Mouse (Mus musculus): ENCODE data around the gene Anp32e. TPM values are rescaled to one million over a fixed set of nuclear protein-coding genes. Genes with fewer than 3 reads are reported as not detected.
"Not testable (repeated sequence)": the region's sequence is repeated elsewhere in the genome, so short reads cannot be mapped to it uniquely, and the experiment has no call there.

Anp32e gene
- polyA plus RNA-seq, 1 experiment from 2014 or later: 328 TPM

DNA sequence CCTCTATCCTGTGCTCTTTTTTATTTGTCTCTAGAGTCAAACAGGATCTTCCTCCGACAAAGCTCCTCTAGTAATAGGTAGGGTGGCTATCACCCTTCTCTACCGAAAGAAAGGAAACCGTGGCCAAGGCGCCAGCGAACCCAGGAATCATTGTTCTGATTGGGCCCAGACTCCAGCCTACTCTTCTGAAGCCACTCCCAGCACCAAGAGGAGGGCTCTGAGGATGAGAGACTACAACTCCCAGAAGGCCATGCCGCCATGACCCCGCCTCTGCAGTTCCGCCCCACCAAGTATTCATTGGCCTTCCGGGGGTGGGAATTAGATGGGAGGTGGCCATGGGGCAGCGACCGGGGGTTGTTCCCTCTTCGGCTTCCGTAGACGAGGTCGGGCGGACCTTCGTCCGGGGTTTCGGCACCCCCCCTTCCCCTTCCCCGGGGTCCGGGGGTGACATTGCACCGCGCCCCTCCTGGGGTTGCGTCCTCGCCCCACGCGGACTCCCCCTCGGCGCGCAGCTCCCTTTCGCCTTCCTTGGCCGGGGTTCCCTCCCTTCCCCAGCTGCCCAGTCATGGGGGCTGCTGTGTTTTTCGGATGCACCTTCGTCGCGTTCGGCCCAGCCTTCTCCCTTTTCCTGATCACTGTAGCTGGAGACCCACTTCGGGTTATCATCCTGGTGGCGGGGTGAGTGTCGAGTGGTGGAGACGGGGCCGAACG, 35.3 kb upstream of the Anp32e start, which contains the start of gene Aph1a:
TSS of gene Aph1a (plus strand) at position 364 of the 711 bp plus-strand sequence.
- peaks cover 18% of the 10 kb centered on the region for H3K4me1 ChIP-seq
- WGBS: under 1% methylated on average over 29 of the region's 43 CpGs
- peak within 1 kb of the TSS; percentile 71 for H3K4me3 ChIP-seq
- H3K9me3 ChIP-seq, H3K36me3 ChIP-seq: not testable (repeated sequence)
- H3K9ac ChIP-seq (replicated peaks): peak within 1 kb of the TSS; percentile 72
- ATAC-seq (ENCODE audit: low FRiP score, low read depth): peak; percentile 98
- peaks cover 18% of the 10 kb centered on the region for H3K27me3 ChIP-seq
- peak within 1 kb of the TSS; percentile 87 for H3K4me2 ChIP-seq (replicated peaks)
- peak within 1 kb of the TSS; percentile 42 for H3K27ac ChIP-seq (replicated peaks)

GRCm38 (mm10) chr3:95894317-95895160, 34.5 kb upstream of the Anp32e start:
- peaks cover 3% of the 10 kb centered on the region; the same call in 1 of the 2 replicates for H3K36me3 ChIP-seq
- no peak; the same call in 1 of the 2 replicates for ATAC-seq (ENCODE audit: low FRiP score, low read depth)

GRCm38 (mm10) chr3:95895501-95895900, 33.5 kb upstream of the Anp32e start:
- not testable (repeated sequence) for H3K4me3 ChIP-seq; H3K9ac ChIP-seq (replicated peaks)

More at GRCm38 (mm10) chr3:95894317-95895160, 34.5 kb upstream of the Anp32e start:
- peak overlapping the region; percentile 87 for H3K4me2 ChIP-seq (replicated peaks)
- no peaks in the 10 kb centered on the region for H3K9me3 ChIP-seq
- peak overlapping the region; percentile 71 for H3K4me3 ChIP-seq
- H3K27me3 ChIP-seq: peaks cover 18% of the 10 kb centered on the region
- H3K9ac ChIP-seq (replicated peaks): peak overlapping the region; percentile 72
- H3K27ac ChIP-seq (replicated peaks): peak overlapping the region; percentile 42
- H3K4me1 ChIP-seq: peaks cover 18% of the 10 kb centered on the region
- WGBS: 22% methylated on average over 16 of the region's 16 CpGs

DNA sequence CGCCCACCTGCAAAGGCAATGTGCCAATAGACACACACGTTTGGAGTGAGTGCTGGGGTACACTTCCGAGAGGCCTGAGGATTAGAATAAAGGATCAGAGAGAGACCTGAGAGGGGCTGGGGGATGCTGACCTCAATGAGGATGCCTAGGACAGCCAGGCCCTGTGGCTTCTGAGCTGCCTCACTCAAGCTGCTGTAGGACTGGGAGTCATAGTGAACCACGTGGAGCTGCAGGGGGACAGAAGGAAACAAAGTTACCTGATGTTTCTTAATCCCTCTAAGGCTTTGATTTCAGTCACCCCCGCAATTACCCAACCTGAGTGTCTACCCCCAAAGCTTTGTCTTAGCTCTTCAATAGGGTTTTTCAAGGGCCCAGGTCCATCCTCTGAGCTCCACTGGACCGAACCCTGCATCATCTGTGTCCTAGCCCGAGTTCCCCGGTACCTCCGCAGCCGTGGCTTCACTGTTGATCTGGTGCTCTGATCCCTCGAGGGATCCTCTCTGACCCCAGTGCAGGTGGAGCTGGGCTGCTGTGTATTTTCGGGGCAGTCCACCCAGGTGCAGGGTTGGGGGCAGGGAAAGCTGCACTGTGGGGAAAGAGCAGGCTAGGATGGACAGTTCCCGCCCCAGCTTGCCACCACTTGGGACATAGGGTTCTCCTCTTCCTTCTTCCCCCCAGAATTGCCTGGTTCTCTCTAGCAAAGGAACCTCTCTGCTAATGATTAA, 29.1 kb upstream of the Anp32e start:
- Histone ChIP-seq H3K4me3 (no peak overlapping the region), H3K4me1 (peaks cover 30% of the 10 kb centered on the region), H3K36me3 (peaks cover 3% of the 10 kb centered on the region; the same call in 1 of the 2 replicates), H3K9me3 (no peaks in the 10 kb centered on the region), H3K4me2 (replicated peaks) (no peak overlapping the region), H3K27ac (replicated peaks) (no peak overlapping the region), H3K9ac (replicated peaks) (no peak overlapping the region), H3K27me3 (peaks cover 15% of the 10 kb centered on the region)
- ATAC-seq (ENCODE audit: low FRiP score, low read depth): no peak
- WGBS: 81% methylated on average over 13 of the region's 13 CpGs

More at GRCm38 (mm10) chr3:95895501-95895900, 33.5 kb upstream of the Anp32e start:
- Histone ChIP-seq H3K4me2 (replicated peaks) (0 out of 2 replicates have a peak overlapping the region, but pooled peaks have one; percentile 87), H3K4me1 (peaks cover 18% of the 10 kb centered on the region), H3K27me3 (peaks cover 18% of the 10 kb centered on the region)
- H3K36me3 ChIP-seq; H3K27ac ChIP-seq (replicated peaks); ATAC-seq (ENCODE audit: low FRiP score, low read depth); H3K9me3 ChIP-seq: not testable (repeated sequence)
- 90% methylated on average over 7 of the region's 7 CpGs for WGBS

GRCm38 (mm10) chr3:95901616-95902372, 27.3 kb upstream of the Anp32e start:
- Histone ChIP-seq H3K27ac (replicated peaks) (no peak overlapping the region), H3K4me1 (peaks cover 45% of the 10 kb centered on the region), H3K27me3 (peaks cover 15% of the 10 kb centered on the region), H3K9me3 (no peaks in the 10 kb centered on the region), H3K4me2 (replicated peaks) (no peak overlapping the region), H3K9ac (replicated peaks) (peak overlapping the region; percentile 20; the same call in 1 of the 2 replicates), H3K4me3 (no peak overlapping the region), H3K36me3 (peaks cover 3% of the 10 kb centered on the region; the same call in 1 of the 2 replicates)
- WGBS: 68% methylated on average over 9 of the region's 9 CpGs
- no peak for ATAC-seq (ENCODE audit: low FRiP score, low read depth)

GRCm38 (mm10) chr3:95902373-95902625, 26.7 kb upstream of the Anp32e start:
- H3K9me3 ChIP-seq: no peaks in the 10 kb centered on the region
- H3K9ac ChIP-seq (replicated peaks): no peak overlapping the region; the same call in 1 of the 2 replicates
- H3K27me3 ChIP-seq: peaks cover 18% of the 10 kb centered on the region
- H3K4me2 ChIP-seq (replicated peaks): peak overlapping the region; percentile 70
- no peak overlapping the region for H3K4me3 ChIP-seq
- H3K4me1 ChIP-seq: peaks cover 45% of the 10 kb centered on the region
- peaks cover 3% of the 10 kb centered on the region; the same call in 1 of the 2 replicates for H3K36me3 ChIP-seq
- no peak overlapping the region for H3K27ac ChIP-seq (replicated peaks)
- ATAC-seq (ENCODE audit: low FRiP score, low read depth): no peak

DNA sequence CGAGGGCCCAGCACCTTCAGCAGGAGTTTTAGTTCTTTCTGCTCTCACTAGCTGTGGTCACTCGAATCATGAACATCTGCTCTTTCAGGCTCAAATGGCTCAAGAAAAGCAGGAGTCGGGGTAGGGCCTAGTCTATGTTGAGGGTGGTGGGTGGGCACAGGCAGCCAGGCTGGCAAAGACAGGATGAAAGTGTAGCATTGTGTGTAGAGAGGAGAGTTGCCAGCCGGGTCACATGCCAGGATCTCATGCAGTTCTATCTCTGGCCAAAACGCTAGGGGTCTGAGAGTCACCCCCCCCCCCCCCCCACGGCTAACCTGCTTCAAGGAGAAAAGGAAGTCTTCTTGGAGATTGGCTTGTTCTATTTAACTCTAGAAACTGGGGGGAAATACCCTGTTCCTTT, 26.4 kb upstream of the Anp32e start:
- peaks cover 45% of the 10 kb centered on the region for H3K4me1 ChIP-seq
- peak overlapping the region; percentile 70 for H3K4me2 ChIP-seq (replicated peaks)
- no peaks in the 10 kb centered on the region for H3K9me3 ChIP-seq
- peaks cover 3% of the 10 kb centered on the region; the same call in 1 of the 2 replicates for H3K36me3 ChIP-seq
- no peak for ATAC-seq (ENCODE audit: low FRiP score, low read depth)
- no peak overlapping the region for H3K4me3 ChIP-seq
- H3K27ac ChIP-seq (replicated peaks): no peak overlapping the region
- H3K27me3 ChIP-seq: peaks cover 22% of the 10 kb centered on the region
- WGBS: 36% methylated on average over 6 of the region's 6 CpGs
- no peak overlapping the region for H3K9ac ChIP-seq (replicated peaks)

- peak overlapping the region; percentile 30; the same call in 1 of the 2 replicates for H3K27ac ChIP-seq (replicated peaks)
- H3K36me3 ChIP-seq: no peaks in the 10 kb centered on the region
- peak overlapping the region; percentile 35 for H3K4me3 ChIP-seq
- under 1% methylated on average over 15 of the region's 15 CpGs for WGBS
- H3K4me1 ChIP-seq: peaks cover 45% of the 10 kb centered on the region
- H3K4me2 ChIP-seq (replicated peaks): peak overlapping the region; percentile 70
- no peaks in the 10 kb centered on the region for H3K9me3 ChIP-seq
- no peak for ATAC-seq (ENCODE audit: low FRiP score, low read depth)
- peaks cover 27% of the 10 kb centered on the region for H3K27me3 ChIP-seq
- H3K9ac ChIP-seq (replicated peaks): peak overlapping the region; percentile 58
Measured at GRCm38 (mm10) chr3:95903753-95904502, 25.1 kb upstream of the Anp32e start.

DNA sequence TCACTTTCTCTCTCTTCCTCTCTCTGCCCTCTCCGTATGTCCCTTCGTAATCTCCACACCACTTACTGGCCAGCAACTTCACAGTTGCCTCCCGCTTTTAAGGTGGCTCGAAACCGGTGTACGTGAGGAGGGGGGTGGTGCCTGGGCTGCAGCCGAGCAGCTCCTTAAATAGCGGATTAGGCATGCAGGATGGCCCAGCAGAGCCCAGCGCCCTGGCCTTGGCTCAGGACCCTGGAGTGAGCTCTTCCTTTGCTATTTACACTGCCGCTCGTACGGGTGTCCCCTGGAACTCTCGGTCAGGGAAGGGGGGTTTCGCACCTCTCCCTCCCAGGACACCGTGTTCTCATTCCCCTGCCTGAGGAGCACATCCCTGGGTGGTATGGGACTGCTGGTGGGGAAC, 24.5 kb upstream of the Anp32e start, which contains the start of gene Car14:
TSS of gene Car14 (minus strand) at position 124 of the 400 bp plus-strand sequence.
- Histone ChIP-seq H3K4me2 (replicated peaks) (peak within 1 kb of the TSS; percentile 70), H3K4me3 (peak within 1 kb of the TSS; percentile 35), H3K27ac (replicated peaks) (peak within 1 kb of the TSS; percentile 30), H3K36me3 (no peaks in the 10 kb centered on the region), H3K9me3 (no peaks in the 10 kb centered on the region), H3K4me1 (peaks cover 45% of the 10 kb centered on the region), H3K9ac (replicated peaks) (peak within 1 kb of the TSS; percentile 58), H3K27me3 (peaks cover 27% of the 10 kb centered on the region)
- 2% methylated on average over 15 of the region's 15 CpGs for WGBS
- ATAC-seq (ENCODE audit: low FRiP score, low read depth): peak; percentile 65

GRCm38 (mm10) chr3:95905146-95905939, 23.7 kb upstream of the Anp32e start:
- H3K9me3 ChIP-seq: no peaks in the 10 kb centered on the region
- H3K36me3 ChIP-seq: no peaks in the 10 kb centered on the region
- WGBS: under 1% methylated on average over 18 of the region's 18 CpGs
- H3K4me2 ChIP-seq (replicated peaks): peak overlapping the region; percentile 70
- peak overlapping the region; percentile 35 for H3K4me3 ChIP-seq
- peak; percentile 78 for ATAC-seq (ENCODE audit: low FRiP score, low read depth)
- H3K27ac ChIP-seq (replicated peaks): peak overlapping the region; percentile 30; the same call in 1 of the 2 replicates
- peak overlapping the region; percentile 32 for H3K9ac ChIP-seq (replicated peaks)
- H3K27me3 ChIP-seq: peaks cover 27% of the 10 kb centered on the region
- H3K4me1 ChIP-seq: peaks cover 45% of the 10 kb centered on the region
